Mouse (Mus musculus): ENCODE data around the gene Spaar. TPM values are rescaled to one million over a fixed set of nuclear protein-coding genes. Genes with fewer than 3 reads are reported as not detected.

Spaar gene
- polyA plus RNA-seq (2017; shearing (Covaris generic)) = not detected

DNA sequence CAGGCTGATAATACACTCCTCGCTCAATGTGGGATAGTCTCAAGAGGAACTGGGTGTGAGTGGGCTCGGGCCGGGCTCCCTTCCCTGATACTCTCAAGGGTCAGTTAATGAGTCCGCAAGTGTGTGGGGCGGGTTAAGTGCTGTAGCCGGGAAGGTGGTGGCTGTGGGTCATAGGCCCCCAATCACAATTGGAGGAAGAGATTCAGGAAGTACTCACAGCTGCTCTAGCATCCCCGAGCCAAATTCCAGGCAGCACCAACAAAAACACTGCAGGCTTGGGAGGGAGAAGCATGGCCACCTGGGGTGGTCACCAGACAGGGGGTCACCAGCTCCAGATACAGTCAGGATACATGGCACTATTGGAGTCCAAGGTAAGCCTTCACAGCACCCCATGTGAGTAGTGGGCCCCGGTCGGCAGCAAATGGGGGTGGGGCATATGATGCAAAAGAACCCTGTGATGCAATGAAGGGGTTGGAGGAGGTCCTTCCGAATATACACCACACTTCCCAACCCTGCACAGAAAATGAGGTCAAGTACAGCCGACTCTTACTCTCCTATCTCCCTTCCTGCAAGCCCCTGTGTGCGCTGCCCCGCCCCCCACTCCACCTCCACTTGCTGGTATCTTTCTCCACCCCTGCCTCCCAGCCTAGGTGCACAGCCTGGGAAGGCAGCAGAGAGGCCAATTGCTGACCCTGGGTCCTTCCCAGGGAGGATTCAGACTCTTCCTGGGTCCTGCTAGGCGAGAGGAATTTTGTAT, at the start of gene Spaar:
Spaar (plus strand) TSS at position 241 of the 757 bp plus-strand sequence.
- ATAC-seq = no peak

DNA sequence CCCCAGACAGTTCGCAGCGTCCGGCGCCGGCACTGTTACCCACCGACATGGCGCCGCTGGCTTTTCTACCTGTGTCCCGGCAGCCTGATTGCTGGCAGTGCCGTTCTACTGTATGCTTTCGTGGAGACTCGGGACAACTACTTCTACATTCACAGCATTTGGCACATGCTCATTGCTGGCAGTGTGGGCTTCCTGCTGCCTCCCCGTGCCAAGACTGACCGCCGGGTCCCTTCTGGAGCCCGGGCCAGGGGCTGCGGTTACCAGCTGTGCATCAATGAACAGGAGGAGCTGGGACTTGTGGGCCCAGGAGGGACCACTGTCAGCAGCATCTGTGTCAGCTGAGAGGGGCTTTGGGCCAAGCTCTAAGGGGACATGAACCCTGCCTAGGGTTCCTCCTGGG, 39.8 kb upstream of the Spaar start:
- no peak for ATAC-seq

DNA sequence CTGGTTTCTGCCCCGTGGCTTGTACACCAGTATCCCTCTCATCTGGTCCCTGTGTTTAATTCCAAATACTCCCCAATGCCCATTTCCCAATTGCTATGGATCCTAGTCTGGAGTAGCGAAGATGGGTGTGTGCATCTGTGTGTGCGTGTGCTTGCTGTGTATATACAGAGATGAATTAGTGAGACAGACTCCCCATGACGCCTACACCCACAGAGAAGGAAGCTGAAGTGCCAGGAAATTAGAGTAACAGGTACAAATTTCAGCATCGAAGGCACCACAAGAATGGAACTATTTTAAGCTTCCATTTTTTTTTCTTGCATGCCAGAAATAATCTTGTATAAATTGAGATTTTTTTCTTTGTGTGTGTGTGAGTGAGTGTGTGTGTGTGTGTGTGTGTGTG, 38.8 kb upstream of the Spaar start:
- ATAC-seq = no peak

DNA sequence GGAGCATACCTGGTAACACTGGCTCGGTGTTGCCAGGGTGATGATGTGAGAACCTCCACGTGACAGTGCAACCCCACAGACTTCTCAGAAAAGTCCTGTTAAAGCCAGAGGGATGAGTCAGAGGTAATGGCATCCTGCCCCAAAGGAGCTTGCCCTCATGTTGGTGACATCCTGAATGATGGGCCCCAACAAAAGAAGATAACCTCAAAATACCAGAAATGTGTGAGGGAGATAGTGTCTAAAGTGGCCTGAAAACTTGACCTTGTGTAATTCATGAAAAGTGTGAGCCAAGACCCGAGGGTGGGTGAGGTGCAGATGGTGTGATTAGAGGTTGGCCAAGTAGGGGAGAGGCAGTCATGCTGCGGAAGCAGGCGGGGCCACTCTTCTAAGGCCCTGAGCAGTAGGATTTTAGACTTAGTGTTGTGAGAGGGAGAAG, 36.0 kb upstream of the Spaar start:
- no peak for ATAC-seq

DNA sequence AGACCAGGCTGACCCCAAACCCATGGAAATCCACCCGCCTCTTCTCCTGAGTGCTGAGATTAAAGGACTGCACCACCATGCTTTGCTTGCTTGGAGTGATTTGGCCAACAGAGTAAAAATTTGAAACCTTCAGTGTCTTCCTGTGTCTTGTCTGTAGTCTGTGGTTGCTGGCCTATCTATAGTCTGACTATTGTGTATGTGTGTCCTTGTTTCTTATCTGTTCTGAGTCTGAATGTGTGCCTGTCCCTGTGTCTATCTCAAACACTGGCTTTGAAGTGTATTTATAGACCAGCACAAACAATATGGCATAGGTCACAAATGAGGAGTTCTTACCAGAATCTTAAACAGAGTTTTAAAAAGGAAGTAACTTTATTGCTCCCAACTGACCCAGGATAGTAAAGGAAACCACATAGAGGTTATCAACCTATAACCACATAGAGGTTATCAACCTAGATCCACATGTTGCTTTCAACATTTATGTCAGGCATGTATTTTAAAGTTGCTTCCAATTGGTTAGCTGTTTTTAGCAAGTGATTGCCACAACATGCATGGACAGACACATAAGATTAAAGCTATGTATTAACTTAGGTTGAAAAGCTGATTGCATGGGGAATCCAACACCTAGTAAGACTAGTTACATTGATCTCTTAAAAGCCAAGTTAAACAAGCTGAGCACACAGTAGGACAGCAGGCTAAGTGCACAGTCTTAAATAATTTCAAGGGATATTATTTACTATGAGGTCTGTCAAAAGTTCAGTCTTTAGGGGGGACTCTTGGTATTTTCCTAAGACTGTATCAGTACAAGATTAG, 35.2 kb upstream of the Spaar start:
- ATAC-seq = no peak

GRCm38 (mm10) chr4:43695249-43695671, 34.6 kb upstream of the Spaar start:
- ATAC-seq = no peak

- ATAC-seq = no peak
Observed at GRCm38 (mm10) chr4:43696561-43696960, 33.3 kb upstream of the Spaar start.

DNA sequence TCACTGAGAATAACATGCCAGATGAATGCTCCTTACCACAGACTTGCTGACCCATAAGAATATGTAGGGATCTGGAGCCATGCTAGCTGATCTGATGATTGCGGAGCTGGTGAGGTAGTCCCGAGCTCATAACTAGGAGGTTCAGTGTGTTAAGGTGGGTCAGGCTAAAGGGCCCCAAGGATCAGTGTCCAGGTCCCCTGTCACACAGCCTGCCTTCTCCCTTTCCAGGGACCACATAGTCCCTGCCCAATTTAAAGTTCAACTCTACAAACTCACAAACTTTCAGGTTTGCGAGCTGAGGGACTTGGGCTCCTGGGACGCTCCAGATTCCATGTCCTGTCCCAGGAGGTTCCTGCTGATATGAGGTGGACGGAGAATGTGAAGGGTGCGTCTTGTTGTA, 29.1 kb upstream of the Spaar start, which contains the start of gene Olfr70:
Olfr70 (minus strand) TSS at position 101 of the 400 bp plus-strand sequence.
- no peak for ATAC-seq

GRCm38 (mm10) chr4:43703439-43703838, 26.4 kb upstream of the Spaar start:
- ATAC-seq = no peak

DNA sequence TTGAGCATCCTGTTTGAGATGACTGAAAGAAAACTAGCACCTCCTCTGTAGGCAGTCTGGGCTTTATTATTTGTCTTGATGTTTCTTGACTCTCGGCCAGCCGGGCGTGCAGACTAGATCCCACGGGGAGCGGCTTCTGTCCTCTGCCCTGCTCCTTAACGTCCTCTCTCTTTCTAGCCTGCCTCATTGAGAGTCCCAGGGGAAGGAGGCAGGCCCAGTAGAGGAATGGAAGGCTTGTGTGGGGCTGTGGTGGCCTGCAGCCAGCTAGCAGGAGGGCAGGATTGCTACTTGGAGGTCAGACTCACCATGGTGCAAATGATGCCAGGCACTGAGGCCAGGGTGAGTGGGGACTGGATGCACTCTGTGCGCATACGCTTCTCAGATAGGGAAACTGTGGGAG, 26.0 kb upstream of the Spaar start:
- no peak for ATAC-seq

GRCm38 (mm10) chr4:43705991-43706390, 23.8 kb upstream of the Spaar start:
- no peak for ATAC-seq

- no peak for ATAC-seq
Observed at GRCm38 (mm10) chr4:43709869-43710268, 20.0 kb upstream of the Spaar start, which contains the start of gene Olfr71. Gene Olfr71, minus strand, starts transcription at chr4:43710255.

- peak; percentile 51 for ATAC-seq
Observed at GRCm38 (mm10) chr4:43711821-43712220, 18.0 kb upstream of the Spaar start.

DNA sequence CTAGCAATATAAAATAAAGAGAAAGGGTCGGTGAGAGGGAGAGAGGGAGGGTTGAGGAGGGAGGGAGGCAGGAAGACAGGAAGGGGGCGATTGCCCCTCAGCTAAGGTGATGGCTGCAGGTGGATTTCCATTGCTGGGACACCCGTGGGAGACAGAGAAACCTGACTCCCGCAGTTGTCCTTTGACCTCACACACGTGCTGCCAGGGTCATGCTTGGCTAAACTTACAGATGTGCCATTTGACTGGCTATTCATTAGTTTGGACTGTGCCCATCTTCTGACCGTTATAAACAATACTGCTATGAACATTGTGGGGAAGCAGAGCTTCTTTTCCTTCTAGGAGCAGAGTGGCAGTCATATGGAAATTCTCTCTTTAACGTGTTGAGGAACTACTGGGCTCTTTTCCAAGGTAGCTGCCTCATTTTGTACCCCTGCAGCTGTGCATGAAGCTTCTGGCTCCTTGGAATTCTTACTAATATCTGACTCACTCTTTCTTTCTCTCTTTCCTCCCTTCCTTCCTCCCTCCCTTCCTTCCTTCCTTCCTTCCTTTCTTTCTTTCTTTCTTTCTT, 16.1 kb upstream of the Spaar start:
- ATAC-seq = no peak

DNA sequence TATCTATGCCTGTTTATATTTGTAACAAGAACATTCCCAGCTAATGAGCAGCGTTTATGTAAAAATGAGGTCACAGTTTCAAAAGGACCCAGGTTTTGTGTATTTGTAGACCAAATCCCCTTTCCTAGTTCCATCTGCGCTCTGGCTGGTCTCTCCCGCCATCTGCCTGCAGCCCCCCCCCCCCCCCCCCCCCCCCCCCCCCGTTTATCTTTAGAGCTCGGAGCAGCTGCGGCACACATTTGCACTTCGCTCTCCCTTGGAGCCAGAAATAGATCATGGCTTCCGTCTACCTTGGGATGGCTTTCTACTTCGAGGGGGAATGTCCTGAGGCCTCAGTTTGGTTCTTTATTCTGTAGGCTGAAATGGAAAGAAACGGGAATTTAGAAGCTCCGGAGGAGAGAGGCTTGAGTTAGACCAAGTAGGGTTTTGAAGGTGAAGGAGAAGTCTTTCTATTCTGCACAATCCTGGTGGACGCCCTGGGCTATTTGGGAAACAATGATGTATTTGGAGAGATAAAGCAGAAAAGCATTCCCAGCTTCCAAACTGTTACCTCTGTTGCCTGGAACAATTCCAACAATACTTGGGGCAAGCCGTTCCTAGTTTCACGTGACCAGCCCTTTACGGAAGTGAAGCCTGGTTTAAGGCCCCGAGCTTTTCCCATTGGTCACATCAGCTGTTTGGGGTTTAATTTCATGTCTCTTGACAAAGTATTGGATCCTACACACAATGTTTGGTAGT, 9.2 kb upstream of the Spaar start:
- ATAC-seq = no peak

- ATAC-seq = no peak
Observed at GRCm38 (mm10) chr4:43722191-43722590, 7.6 kb upstream of the Spaar start.

DNA sequence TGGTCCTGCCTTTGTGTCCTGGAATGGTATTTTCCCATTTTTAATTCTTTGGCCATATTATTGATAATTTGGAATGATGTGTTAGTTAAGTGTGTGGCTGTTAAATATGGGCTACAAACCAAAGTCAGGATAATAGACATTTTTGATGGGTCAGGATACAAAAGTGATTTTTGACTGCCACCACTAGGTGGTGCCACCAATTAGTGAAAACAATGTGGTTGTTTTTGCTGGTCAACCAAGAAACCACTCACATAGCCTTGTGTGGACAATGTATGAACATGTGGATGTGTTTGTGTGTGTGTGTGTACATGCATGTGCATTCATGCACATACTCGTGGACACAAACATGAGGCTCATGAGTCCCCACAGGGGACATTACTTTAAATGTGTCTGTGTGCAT, 5.1 kb upstream of the Spaar start:
- no peak for ATAC-seq

DNA sequence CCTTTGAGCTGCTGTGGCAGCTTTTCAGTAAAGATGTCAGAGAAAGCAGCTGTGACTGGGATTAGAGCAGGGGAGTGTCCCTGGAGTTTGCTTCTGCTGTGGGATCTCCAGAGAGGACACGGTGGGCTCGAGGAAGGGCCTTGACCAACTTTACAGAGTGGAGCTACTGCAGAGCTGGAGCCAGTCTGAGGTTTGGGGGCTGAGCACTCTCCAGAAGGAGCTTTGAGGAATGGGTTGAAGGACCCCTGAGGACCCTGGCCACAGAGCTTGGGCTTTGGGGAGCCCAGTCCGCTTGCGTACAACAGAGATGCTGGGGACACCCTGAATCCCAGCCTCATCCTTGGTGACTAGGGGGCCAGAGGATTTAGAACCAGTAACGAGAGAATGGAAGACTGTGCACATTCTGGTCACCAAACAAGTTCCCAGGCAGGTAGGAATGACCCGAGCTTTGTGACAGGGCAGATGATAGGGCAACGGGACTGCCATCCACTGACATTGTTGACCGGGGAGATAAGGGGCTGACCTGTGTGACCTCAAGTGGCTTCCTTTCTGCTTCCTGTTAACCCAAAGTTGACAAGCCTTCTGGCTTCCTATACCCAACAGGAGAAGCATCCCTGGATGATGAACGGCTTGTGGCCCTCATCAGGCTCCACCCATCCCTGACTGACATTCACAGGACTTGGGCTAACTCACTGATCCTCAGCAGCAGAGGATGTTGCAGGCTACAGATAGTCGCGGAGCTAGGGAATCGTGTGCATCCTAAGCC, 3.4 kb upstream of the Spaar start:
- ATAC-seq = no peak

DNA sequence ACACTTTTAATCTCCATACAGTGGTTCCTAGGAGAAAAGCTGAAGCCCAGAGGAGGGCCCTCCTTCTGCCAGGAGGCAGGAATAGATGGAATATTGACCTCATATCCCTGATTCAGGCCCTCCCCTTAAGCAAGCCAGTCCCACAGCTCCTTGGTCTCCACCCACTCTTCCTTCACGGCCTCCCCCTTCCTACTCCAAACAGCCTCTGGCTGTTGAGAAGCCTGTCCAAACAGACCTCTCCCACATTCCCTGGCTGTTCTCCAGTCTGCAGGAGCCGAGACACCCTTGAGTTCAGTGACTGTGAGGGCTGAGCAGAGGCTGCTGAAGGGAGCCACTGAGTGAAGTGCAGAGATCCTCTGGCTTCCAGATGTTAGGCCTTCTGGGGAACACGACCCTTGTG, 2.8 kb upstream of the Spaar start, which contains the start of gene Hrct1:
Hrct1 (plus strand) TSS at position 194 of the 400 bp plus-strand sequence.
- no peak for ATAC-seq

DNA sequence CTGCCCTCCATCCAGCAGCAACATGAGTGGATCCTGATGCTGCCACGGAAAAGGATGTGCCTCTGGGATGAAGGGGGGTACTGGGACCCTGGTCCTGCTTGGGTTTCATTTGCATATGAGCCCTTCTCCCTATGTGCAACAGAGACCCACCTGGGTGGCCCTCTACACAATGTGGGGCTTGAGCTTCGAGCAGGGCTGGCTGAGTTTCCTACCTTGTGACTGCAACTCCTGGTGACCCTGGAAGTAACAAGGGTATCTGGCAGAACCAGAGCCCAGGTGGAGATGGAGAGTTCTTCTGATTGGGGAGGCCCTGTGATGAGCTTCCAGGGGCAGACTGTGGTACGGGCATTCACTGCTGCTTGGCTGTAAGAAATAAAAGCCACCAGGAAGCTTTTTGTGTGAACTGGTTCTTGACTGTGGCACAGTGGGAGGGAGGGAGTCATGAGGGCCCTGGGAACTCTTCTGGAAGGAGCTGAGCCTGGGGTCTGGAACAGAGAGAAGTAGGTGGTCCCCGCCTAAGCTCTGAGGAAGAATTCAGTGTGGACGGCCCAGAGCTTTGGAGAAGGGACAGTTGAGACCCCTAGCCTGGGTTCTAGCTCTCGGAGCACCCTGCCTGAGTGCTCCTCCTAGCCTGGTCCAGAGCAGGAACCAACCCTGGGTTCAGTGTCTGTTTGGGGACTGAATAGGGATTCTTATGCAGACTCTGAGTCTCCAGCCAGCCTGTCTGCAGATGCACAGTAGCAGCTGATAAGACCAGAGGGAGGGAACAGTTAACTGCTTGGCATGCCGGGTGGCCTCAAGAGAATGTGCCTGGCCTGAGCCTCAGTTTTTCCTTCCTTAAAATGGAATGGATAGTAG, 1.9 kb upstream of the Spaar start:
- no peak for ATAC-seq

GRCm38 (mm10) chr4:43728576-43728954, 1.3 kb upstream of the Spaar start:
- no peak for ATAC-seq
